Mouse (Mus musculus) gastrocnemius, postnatal 14 days (tissue): ENCODE results near the gene Fam221b. TPM values are rescaled to one million over a fixed set of nuclear protein-coding genes. Genes with fewer than 3 reads are reported as not detected.

ENCODE experiments used
- DNase-seq: peaks from one replicate; pipeline ENCODE4 v3.0.0; 2021; ENCODE audit warnings: mixed read lengths
- intact Hi-C: fragments of 180-260 bp; cut with DNase I; formaldehyde crosslinking; loops from one replicate; pipeline ENCODE4 v1.15.1; 2025; ENCODE audit warnings: low total_unique reads
- microRNA-seq, 2 experiments: library from miRNA; unstranded; fragments of <30 nt; microRNA quantifications; one replicate each; pipeline ENCODE4 v1.2.0; 2021
- total RNA-seq, 2 experiments: library from RNA; stranded (reverse); gene quantifications; 2 replicates each; pipeline ENCODE4 v1.2.3; 2021

Fam221b gene
- total RNA-seq, 2 experiments from 2014 or later, result 0.16 to 0.20 TPM

GRCm38 (mm10) chr4:43631046-43631955, 37.6 kb downstream of the Fam221b start, which contains the start of gene Npr2:
Gene Npr2 (plus strand): TSS chr4:43631935.
- intact Hi-C loops, result loop anchor here (2.0 to 5.0 kb wide), 2 partner anchors 36 to 80 kb away; partner anchors contain the start of genes Fam221b, Olfr71 and Tmem8b

GRCm38 (mm10) chr4:43630671-43631045, 38.3 kb downstream of the Fam221b start:
- no peak for DNase-seq
- intact Hi-C loops, result loop anchor here (2.0 to 5.0 kb wide), 2 partner anchors 37 to 80 kb away; partner anchors contain the start of genes Fam221b, Olfr71 and Tmem8b

More at GRCm38 (mm10) chr4:43631046-43631955, 37.6 kb downstream of the Fam221b start, which contains the start of gene Npr2:
- DNase-seq, result peak; percentile 67

GRCm38 (mm10) chr4:43630030-43630581, 38.8 kb downstream of the Fam221b start:
- peak; percentile 68 for DNase-seq
- intact Hi-C loops, result loop anchor here (2.0 to 5.0 kb wide), 2 partner anchors 37 to 81 kb away; partner anchors contain the start of genes Fam221b, Olfr71 and Tmem8b

GRCm38 (mm10) chr4:43629106-43629817, 39.7 kb downstream of the Fam221b start:
- no peak for DNase-seq
- intact Hi-C loops, result loop anchor here (5.0 kb wide), 1 partner anchor 97 kb away; no protein-coding TSS in a partner anchor

- intact Hi-C loops, result no loop called here
- no peak for DNase-seq
These were observed 48.7 kb downstream of the Fam221b start for GRCm38 (mm10) chr4:43620146-43620778.

GRCm38 (mm10) chr4:43613060-43613730, 55.8 kb downstream of the Fam221b start:
- intact Hi-C loops, result no loop called here
- DNase-seq, result no peak

- intact Hi-C loops, result no loop called here
- DNase-seq, result no peak
These were observed 56.4 kb downstream of the Fam221b start for GRCm38 (mm10) chr4:43612534-43612933.

Small RNA genes within 50 kb of the gene (microRNA-seq; reads per million reads assigned to microRNA genes)
- 0 to 0.32 reads per million in 2 experiments for gene Gm25262

Other genes with a start within 250 kb of the Fam221b start
- gene Fam166b, start 240.0 kb downstream of the Fam221b start, total RNA-seq, result not detected
- gene Tesk1, start 227.2 kb downstream of the Fam221b start, total RNA-seq, result 10 to 100 TPM; 25.2 to 28.0 TPM
- gene Cd72, start 214.5 kb downstream of the Fam221b start, total RNA-seq, result not detected
- gene Sit1, start 185.4 kb downstream of the Fam221b start, total RNA-seq, result not detected
- gene Ccdc107, start 176.2 kb downstream of the Fam221b start, total RNA-seq, result 10 to 100 TPM; 25.7 to 25.9 TPM
- gene Arhgef39, start 169.4 kb downstream of the Fam221b start, total RNA-seq, result 1 to 10 TPM; 1.3 to 1.6 TPM
- 1 to 10 TPM; 2.1 to 2.9 TPM for gene Car9, start 162.2 kb downstream of the Fam221b start, total RNA-seq
- 1,000 to 10,000 TPM; 8,430 to 9,008 TPM for gene Tpm2, start 145.4 kb downstream of the Fam221b start, total RNA-seq
- gene Creb3, start 106.8 kb downstream of the Fam221b start, total RNA-seq, result 10 to 100 TPM; 38.7 to 45.6 TPM
- gene Tln1, start 106.5 kb downstream of the Fam221b start, total RNA-seq, result 10 to 100 TPM; 67.6 to 77.4 TPM
- 10 to 100 TPM; 21.9 to 22.3 TPM for gene Rgp1, start 90.4 kb downstream of the Fam221b start, total RNA-seq
- gene Gba2, start 90.3 kb downstream of the Fam221b start, total RNA-seq, result 1 to 10 TPM; 5.1 to 6.2 TPM
- gene Msmp, start 84.7 kb downstream of the Fam221b start, total RNA-seq, result under 1 TPM in 1 of 2 experiments, not detected in 1; 0.29 TPM
- gene Npr2, start 37.2 kb downstream of the Fam221b start, total RNA-seq, result 10 to 100 TPM; 29.5 to 31.4 TPM
- not detected for gene Spag8, start 15.6 kb downstream of the Fam221b start, total RNA-seq
- gene Hint2, start 12.7 kb downstream of the Fam221b start, total RNA-seq, result 10 to 100 TPM; 48.5 to 53.8 TPM
- 1 to 10 TPM; 8.2 to 9.7 TPM for gene Tmem8b, start 174 bp downstream of the Fam221b start, total RNA-seq
- not detected for gene Olfr70, start 31.7 kb upstream of the Fam221b start, total RNA-seq
- not detected for gene Olfr71, start 41.1 kb upstream of the Fam221b start, total RNA-seq
- gene Hrct1, start 58.0 kb upstream of the Fam221b start, total RNA-seq, result 1 to 10 TPM; 1.9 to 2.7 TPM
- gene Spaar, start 60.9 kb upstream of the Fam221b start, total RNA-seq, result 1 to 10 TPM; 1.1 to 2.2 TPM
- gene Olfr159, start 101.9 kb upstream of the Fam221b start, total RNA-seq, result not detected
- gene Olfr156, start 154.8 kb upstream of the Fam221b start, total RNA-seq, result not detected
- gene Olfr157, start 171.1 kb upstream of the Fam221b start, total RNA-seq, result not detected
- gene Olfr155, start 182.4 kb upstream of the Fam221b start, total RNA-seq, result not detected
- 10 to 100 TPM in 1 of 2 experiments, 1 to 10 TPM in 1; 8.6 to 11.1 TPM for gene Reck, start 206.4 kb upstream of the Fam221b start, total RNA-seq